Mouse (Mus musculus): Measurements from ENCODE around the gene Repin1.
A peak's percentile ranks its signal among the peaks of the same experiment; 100 is the strongest.

- TF ChIP-seq CTCF (IDR thresholded peaks at IDR 0.05; ENCODE audit: extremely low read depth, insufficient read depth, low read length) (no peak), POLR2A (IDR thresholded peaks at IDR 0.05; ENCODE audit: extremely low read depth, insufficient read depth, low read length) (peak; percentile 72; the same call in 1 of the 2 replicates)
Observed at GRCm38 (mm10) chr6:48601271-48602079, 7.8 kb downstream of the Repin1 start, which contains the start of gene Zfp775.
